Mouse (Mus musculus) granulocyte monocyte progenitor cell, adult 5-6 weeks (primary cell): ENCODE results near the gene Prf1. TPM values are rescaled to one million over a fixed set of nuclear protein-coding genes. Genes with fewer than 3 reads are reported as not detected.

Experiments
- ATAC-seq: replicated peaks from 2 replicates; pipeline ENCODE4 v1.8.0; 2016; ENCODE audit warnings: mild to moderate bottlenecking, moderate TSS enrichment, inconsistent platforms; ENCODE audit not compliant: poor library complexity, severe bottlenecking
- total RNA-seq, 2 experiments: library from RNA; stranded (forward) in 1 of 2; stranded (reverse) in 1 of 2; fragments of 200-712, 200-1000 nt in 1 of 2; fragments of >200 nt in 1 of 2; fragmentation: Nextera tagmentation in 1 of 2; gene quantifications; 2 replicates each; pipeline ENCODE4 v1.2.3; 2014 to 2017

The Prf1 gene
- total RNA-seq (2014; fragmentation: Nextera tagmentation): not detected in 2 replicates
- total RNA-seq (2017): not detected in 2 replicates

DNA sequence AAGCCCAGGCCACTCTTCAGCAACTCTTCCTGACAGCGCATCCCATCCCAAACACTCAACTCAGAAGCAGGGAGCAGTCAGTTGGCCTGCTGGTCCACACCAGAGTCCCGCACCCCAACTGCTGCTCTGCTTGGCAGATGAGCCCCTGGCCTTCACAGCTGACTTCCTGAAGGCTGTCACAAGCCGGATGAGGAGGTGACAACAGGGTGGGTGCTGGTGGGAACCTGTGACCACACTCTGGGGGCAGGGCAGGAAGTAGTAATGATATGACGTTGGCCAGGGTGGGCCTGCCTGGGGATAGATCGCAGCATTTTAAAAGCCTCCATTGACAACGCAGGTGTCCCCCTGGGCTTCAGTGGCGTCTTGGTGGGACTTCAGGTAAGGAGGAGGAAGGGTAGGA, at the start of gene Prf1:
Gene Prf1 (plus strand): TSS at position 357 of the 400 bp plus-strand sequence.
- ATAC-seq: peak; percentile 87

GRCm38 (mm10) chr10:61248596-61249114, 49.0 kb upstream of the Prf1 start:
- no peak for ATAC-seq

DNA sequence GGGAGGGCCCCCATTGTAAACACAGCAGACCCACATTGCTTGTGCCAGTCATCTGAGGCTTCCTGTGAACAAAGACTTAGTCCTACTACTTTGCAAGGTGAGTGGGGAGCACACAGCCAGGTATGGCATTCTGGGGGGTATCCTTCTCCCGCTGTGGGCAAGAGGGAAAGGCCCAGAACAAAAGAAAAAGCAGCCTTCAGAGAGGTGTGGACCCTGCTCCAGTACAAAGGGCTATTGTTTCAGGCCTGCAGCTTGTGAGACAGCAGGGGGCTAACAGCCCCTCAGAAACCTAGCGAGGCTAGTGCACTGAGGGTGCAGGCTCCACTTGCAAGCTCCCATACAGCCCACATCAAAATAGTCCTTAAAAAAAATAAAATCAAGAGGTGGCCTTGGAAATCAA, 47.7 kb upstream of the Prf1 start:
- ATAC-seq: no peak

- ATAC-seq: no peak
Observed at GRCm38 (mm10) chr10:61254761-61255160, 42.9 kb upstream of the Prf1 start.

DNA sequence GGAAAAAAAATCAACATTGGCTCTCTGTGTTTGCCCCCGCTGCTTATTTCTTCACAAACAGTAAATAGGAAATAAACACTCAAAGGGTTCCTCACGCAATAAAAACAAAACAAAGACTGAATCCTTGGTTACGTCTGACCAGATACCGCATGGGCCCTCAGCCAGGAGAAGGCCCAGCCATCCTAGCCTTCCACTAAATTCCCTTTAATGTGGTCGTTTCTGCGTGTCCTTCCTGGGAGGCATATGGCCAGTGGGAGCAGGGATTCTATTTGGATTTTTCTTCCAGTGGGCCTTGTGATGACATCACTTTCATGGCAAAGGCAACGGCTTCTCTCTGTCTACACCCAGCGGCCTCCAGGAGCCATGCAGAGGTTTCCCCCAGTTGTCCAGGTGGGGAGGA, 42.4 kb upstream of the Prf1 start:
- no peak for ATAC-seq

DNA sequence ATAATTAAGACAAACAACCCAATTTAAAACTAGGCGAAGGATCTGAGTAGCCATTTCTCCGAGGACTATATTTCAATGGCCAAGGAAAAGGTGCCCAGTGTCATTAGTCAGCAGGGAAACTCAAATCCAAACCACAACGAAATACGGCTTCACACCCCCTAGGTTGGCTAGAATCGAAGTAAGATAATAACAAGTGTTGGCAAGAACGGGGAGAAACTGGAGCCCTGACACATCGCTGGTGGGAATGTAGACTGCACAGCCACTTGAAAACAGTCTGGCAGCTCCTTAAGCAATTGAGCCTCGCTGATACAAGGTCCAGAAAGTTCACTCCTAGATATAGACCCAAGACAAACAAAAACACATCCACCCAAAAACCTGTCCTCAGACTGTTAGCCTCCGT, 41.0 kb upstream of the Prf1 start:
- no peak for ATAC-seq

GRCm38 (mm10) chr10:61258131-61258530, 39.5 kb upstream of the Prf1 start:
- ATAC-seq: no peak

DNA sequence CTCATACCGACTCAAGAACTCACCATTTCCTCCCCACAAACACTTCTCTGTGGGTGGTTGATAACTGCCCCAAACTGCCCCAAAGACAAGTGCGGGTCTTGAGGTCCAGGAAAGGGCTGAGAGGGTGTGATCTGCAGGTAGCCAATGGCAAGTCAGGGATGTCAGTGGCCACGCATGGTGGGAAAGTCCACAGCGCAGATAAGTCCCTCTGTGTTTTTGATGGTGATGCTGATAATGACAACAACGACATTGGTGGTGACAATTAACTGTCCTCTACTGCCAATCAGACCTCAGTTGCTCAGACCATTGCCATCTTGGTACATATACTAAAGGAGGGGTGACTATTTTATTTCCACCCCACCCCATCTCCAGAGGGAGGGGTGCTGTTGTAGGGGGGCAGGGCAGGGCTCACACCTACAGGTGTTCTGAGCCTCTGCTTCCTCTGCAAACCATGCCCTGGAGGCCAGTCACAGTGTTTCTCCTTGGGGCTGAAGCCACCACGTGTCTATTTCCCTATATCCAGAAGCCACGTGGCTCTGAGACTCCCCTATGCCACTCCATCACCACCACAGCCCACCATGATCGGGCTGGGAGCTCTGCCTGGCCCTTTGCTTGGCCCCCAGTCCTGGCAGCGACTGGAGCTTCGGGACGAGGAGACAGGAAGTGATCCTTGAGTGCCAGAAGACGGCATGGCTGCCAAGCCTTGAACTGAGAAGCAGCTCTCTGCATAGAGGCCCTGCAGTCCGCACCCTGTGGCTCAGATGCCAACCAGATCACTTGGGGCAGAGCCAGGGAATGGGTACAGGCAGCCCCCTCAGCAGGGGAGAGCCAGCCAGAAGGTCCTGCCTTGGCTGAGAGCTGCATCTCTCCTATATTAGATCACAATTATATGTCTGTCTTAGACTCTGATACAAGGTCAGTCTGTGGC, 36.1 kb upstream of the Prf1 start:
- no peak for ATAC-seq

DNA sequence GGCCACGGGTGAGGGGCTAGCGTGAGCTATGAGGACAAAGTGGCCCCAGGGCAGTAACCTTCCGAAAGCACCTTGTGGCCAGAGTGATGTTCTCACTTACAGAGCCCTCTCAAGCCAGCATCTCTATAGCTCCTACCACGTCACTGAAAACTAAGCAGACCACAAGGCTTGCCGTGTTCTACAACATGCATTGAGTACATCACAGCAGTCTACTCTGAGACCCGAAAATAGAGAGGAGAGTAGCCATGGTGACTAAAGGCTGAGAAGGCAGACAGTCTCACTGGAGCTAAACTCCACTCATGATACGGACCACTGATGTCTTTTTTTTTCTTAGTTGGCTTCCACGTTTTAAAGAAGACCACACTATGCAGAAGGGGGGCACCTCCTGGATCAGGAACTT, 34.0 kb upstream of the Prf1 start:
- ATAC-seq: no peak

GRCm38 (mm10) chr10:61267378-61267777, 30.3 kb upstream of the Prf1 start:
- peak; percentile 71 for ATAC-seq

DNA sequence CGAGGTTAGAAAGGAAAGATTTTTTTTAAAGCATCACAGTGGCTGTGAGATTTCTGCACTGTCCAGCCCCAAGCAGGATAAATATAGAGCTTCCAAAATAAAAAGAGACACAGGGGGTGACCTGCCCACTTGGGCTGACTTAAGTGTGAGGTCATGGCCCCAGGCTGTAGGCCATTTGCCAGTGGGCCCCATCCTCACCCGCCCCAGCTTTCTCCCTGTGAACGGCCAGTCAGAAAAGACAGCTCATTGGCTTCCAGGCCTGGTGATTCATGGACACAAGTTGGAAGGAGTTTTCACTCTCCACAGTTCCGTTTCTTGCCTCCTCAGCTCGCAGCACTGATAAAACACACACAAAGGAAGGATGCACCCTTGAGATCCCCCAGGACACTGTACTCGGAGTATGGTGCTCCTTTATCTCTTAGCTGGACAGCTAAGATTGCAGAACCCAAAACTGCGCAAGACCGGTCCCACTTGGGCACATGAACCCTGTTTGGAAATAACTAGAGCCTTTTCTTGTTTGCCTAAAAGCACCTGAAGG, 25.5 kb upstream of the Prf1 start:
- no peak for ATAC-seq

DNA sequence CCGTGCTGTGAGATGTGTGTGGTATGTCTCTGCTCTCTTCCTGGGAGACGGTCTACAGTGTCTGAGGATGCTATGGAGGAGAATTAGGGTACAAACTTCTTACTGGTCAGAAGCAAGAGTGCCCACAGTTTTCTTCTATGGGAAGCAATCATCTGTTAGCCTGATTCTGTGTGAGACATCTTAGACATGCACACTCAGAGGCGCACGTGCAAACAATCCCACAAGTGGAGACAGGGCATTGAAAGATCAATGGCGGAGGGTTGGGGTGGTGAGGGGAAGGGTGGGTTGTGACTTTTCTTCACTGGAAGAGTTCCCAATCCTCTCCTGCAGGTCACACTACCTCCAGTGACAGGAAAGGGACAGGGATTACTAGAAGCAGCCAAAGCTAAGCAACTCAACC, 25.0 kb upstream of the Prf1 start:
- ATAC-seq: no peak

GRCm38 (mm10) chr10:61273081-61273843, 24.4 kb upstream of the Prf1 start, which contains the start of gene Adamts14:
Gene Adamts14 (minus strand): TSS chr10:61273438.
- ATAC-seq: peak; percentile 14

DNA sequence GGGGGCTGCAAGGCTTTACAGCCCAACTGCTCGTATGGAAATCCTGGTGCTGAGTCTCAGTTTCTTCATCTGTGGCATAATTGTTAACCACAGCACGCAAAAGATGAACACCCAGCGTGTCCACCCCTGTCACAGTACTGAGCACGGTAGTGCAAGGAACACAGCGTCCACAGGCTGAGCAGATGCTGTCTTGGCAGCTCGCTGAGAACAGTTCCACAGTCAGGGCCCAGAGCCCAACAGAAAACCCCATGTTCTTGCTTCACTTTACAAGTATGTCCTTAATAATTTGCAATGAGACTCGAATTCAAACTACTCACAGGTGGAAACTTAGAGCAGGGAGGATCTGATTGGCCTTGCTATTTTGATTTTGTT, 23.8 kb upstream of the Prf1 start:
- ATAC-seq: 0 out of 2 replicates have a peak, but pooled peaks have one; percentile 6

GRCm38 (mm10) chr10:61274532-61274931, 23.1 kb upstream of the Prf1 start:
- ATAC-seq: no peak

DNA sequence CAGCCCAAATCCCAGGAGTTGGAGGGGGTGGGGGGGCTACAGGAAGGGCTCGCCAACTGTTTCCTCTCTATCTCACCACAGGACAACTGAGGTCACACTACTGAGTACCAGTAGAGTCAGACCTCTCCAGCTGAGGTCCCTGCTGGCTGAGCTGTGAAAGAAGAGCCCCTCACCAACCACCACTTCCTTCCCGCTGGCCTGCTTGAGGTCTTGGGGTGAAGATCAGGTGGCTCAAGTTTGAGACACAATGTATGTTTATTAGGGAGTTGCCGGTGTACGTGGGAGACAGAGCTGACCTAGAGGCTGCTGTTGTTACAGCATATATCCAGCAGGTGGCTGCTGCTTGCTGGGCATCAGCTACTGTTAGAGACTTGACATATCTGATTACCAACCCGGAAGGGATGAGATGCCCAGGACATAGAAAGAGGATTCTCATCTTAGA, 21.9 kb upstream of the Prf1 start:
- ATAC-seq: peak; percentile 81

- no peak for ATAC-seq
Observed at GRCm38 (mm10) chr10:61277051-61277450, 20.6 kb upstream of the Prf1 start.

DNA sequence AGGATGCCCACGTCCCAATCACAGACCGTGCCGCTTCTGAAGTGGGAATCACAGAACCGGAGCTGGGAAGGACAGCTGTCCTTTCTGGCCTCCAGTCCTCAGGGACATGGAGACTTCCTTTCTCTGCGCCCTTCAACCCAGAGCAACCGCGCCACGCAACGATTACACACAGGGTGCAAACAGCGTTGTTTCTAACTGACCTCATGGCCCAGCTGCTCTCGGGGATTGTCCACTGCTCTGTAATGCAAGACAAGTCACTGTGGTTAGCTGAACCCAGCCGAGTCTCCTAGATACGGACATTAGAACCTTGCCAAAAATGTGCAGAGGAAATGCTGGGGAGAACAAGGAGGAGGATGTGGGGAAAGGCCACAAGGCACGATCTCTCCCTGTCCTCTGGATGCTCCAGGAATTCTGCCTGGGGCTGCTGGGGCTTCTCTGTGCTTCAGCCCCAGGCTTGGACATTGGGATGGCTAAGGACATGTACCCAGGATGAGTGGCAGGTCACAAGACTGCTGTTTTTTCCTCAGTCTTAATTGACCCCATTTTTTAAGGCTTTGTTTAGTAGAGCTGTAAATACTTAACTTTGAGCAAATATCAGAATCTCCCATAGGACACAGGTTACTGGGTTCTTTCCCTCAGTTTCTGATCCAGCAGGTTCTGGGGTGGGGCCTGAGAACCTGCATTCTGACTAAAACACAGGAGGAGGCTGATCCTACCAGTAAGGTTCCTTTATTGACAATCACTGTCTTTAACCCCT, 19.5 kb upstream of the Prf1 start:
- ATAC-seq: 0 out of 2 replicates have a peak, but pooled peaks have one; percentile 17

GRCm38 (mm10) chr10:61281115-61281514, 16.5 kb upstream of the Prf1 start:
- no peak for ATAC-seq

DNA sequence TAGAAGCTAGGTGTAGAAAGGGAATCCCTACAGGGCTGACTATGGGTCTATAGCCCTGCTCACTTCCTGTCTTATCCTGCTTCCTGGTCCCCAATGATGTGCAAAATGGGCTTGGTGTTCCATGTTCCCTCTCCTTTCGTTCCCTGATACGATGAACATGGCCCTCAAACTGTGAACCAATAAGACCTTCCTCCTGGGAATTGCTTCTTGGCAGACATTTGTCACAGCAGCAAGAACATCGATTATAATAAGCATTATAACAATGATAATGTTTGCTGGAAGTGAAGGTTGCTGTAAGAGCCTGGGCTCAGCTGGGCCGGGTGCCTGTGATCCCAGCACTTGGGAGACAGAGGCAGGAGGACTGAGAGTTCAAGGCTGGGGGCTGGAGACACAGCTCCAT, 13.3 kb upstream of the Prf1 start:
- no peak for ATAC-seq
